ENCODE assay signal across 23 mouse cellular contexts in the genomic region with DNA sequence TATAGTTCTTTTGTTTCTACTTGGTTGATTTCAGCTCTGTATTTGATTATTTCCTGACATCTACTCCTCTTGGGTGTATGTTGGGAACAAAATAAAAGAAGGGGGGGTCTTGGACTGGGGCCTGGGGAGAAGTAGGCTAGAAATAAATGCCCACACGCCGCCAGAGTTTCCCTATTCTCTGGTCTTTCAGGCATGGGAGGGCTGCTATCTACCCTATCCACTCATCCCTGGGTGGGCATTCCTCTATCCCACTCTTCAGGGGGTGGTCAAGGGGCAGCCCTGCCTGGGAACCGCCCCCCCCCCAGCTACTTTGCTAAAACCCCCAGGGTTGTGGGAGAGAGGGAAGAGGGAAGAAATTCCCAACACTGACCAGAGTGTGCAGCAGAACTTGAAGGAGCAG. TPM values are rescaled to one million over a fixed set of nuclear protein-coding genes. Genes with fewer than 3 reads are reported as not detected.
DNase-seq lines count a peak whose midpoint lies in the region; ATAC-seq and TF ChIP-seq lines count a peak whose summit lies in the region.
"Not testable (repeated sequence)": the region's sequence is repeated elsewhere in the genome, so short reads cannot be mapped to it uniquely, and the experiment has no call there.
"Had no signal": no experiment of that assay in that cellular context is flagged by ENCODE, and none has a peak within 500 bp of the region (broad histone marks: within the 10 kb centered on the region; RNA-seq: fewer than 3 reads in every experiment).

No protein-coding gene starts in this region.

- not testable (repeated sequence) for H3K36me3 ChIP-seq in embryonic facial prominence, embryonic 12.5 days; heart, embryonic 10.5 days; hindbrain, embryonic 11.5 days (ENCODE audit: control insufficient read depth, insufficient read depth, low read length); hindbrain, postnatal 0 days (ENCODE audit: insufficient read depth, low read length); kidney, embryonic 16.5 days (ENCODE audit: insufficient read depth, low read length); lung, embryonic 15.5 days; midbrain, postnatal 0 days (ENCODE audit: insufficient read depth, low read length); stomach, embryonic 16.5 days (ENCODE audit: control insufficient read depth, insufficient read depth, low read length)

- H3K9me3 ChIP-seq in embryonic facial prominence, embryonic 12.5 days = peaks cover 27% of the 10 kb centered on the region
- H3K9me3 ChIP-seq in heart, embryonic 10.5 days = peaks cover 21% of the 10 kb centered on the region
- not testable (repeated sequence) for H3K9me3 ChIP-seq in hindbrain, embryonic 11.5 days (ENCODE audit: control insufficient read depth, low read length); lung, embryonic 15.5 days; stomach, embryonic 16.5 days (replicated peaks; ENCODE audit: control insufficient read depth, low read length)
- H3K9me3 ChIP-seq in hindbrain, postnatal 0 days (ENCODE audit: low read length) = peaks cover 26% of the 10 kb centered on the region
- H3K9me3 ChIP-seq in kidney, embryonic 16.5 days (ENCODE audit: low read length) = peaks cover 20% of the 10 kb centered on the region
- peaks cover 25% of the 10 kb centered on the region for H3K9me3 ChIP-seq in midbrain, postnatal 0 days (ENCODE audit: low read length)

- peak; percentile 74 for ATAC-seq in embryonic facial prominence, embryonic 12.5 days (ENCODE audit: insufficient number of reproducible peaks, insufficient read depth, low FRiP score, low TSS enrichment)
- peak; percentile 60 for ATAC-seq in hindbrain, embryonic 11.5 days (ENCODE audit: low FRiP score)
- peak; percentile 35; the same call in 1 of the 2 replicates for ATAC-seq in hindbrain, postnatal 0 days
- 0 out of 2 replicates have a peak, but pooled peaks have one; percentile 57 for ATAC-seq in kidney, embryonic 16.5 days (ENCODE audit: low FRiP score, low TSS enrichment)
- ATAC-seq in lung, embryonic 15.5 days (ENCODE audit: borderline replicate concordance, extremely low read depth, low FRiP score, low TSS enrichment) = peak; percentile 55; the same call in 1 of the 2 replicates
- ATAC-seq in midbrain, postnatal 0 days (ENCODE audit: low FRiP score) = peak; percentile 59; the same call in 1 of the 2 replicates
- ATAC-seq in stomach, embryonic 16.5 days (ENCODE audit: insufficient read depth, low FRiP score) = 0 out of 2 replicates have a peak, but pooled peaks have one; percentile 64

- not testable (repeated sequence) for H3K4me2 ChIP-seq in embryonic facial prominence, embryonic 12.5 days (replicated peaks); hindbrain, embryonic 11.5 days (replicated peaks; ENCODE audit: low read depth, low read length); hindbrain, postnatal 0 days (ENCODE audit: low read depth, low read length); kidney, embryonic 16.5 days (replicated peaks; ENCODE audit: low read depth, low read length); lung, embryonic 15.5 days; midbrain, postnatal 0 days (ENCODE audit: low read depth, low read length, poor library complexity, severe bottlenecking); stomach, embryonic 16.5 days (ENCODE audit: low read depth, low read length)

- not testable (repeated sequence) for H3K27me3 ChIP-seq in embryonic facial prominence, embryonic 12.5 days; heart, embryonic 10.5 days (ENCODE audit: insufficient read depth, poor library complexity, severe bottlenecking); hindbrain, embryonic 11.5 days (ENCODE audit: control insufficient read depth, insufficient read depth, low read length); hindbrain, postnatal 0 days (ENCODE audit: insufficient read depth, low read length); kidney, embryonic 16.5 days (ENCODE audit: insufficient read depth, low read length); lung, embryonic 15.5 days; midbrain, postnatal 0 days (ENCODE audit: insufficient read depth, low read length); stomach, embryonic 16.5 days (ENCODE audit: control insufficient read depth, insufficient read depth, low read length)

- TF ChIP-seq CTCF in hindbrain, postnatal 0 days (IDR thresholded peaks at IDR 0.05; ENCODE audit: low read depth); midbrain, postnatal 0 days (IDR thresholded peaks at IDR 0.05): not testable (repeated sequence)

- not testable (repeated sequence) for H3K4me1 ChIP-seq in embryonic facial prominence, embryonic 12.5 days; heart, embryonic 10.5 days; hindbrain, embryonic 11.5 days (replicated peaks; ENCODE audit: control insufficient read depth, insufficient read depth, low read length); hindbrain, postnatal 0 days (ENCODE audit: insufficient read depth, low read length); kidney, embryonic 16.5 days (ENCODE audit: insufficient read depth, low read length); lung, embryonic 15.5 days; midbrain, postnatal 0 days (ENCODE audit: insufficient read depth, low read length); stomach, embryonic 16.5 days (ENCODE audit: control insufficient read depth, insufficient read depth, low read length)

- DNase-seq in heart, embryonic 10.5 days (ENCODE audit: low spot score) = peak; percentile 77
- DNase-seq in hindbrain, embryonic 11.5 days (ENCODE audit: low spot score); hindbrain, postnatal 0 days (ENCODE audit: low spot score); midbrain, postnatal 0 days (ENCODE audit: low spot score): not testable (repeated sequence)

- H3K4me3 ChIP-seq in embryonic facial prominence, embryonic 12.5 days; heart, embryonic 10.5 days; hindbrain, embryonic 11.5 days (ENCODE audit: low read depth, low read length); hindbrain, postnatal 0 days (ENCODE audit: low read length); kidney, embryonic 16.5 days (ENCODE audit: low read length); lung, embryonic 15.5 days; midbrain, postnatal 0 days (ENCODE audit: low read depth, low read length); stomach, embryonic 16.5 days (replicated peaks; ENCODE audit: low read length): not testable (repeated sequence)

- H3K9ac ChIP-seq in embryonic facial prominence, embryonic 12.5 days; hindbrain, embryonic 11.5 days (ENCODE audit: low read depth, low read length); hindbrain, postnatal 0 days (replicated peaks; ENCODE audit: low read length); kidney, embryonic 16.5 days (replicated peaks; ENCODE audit: low read length); lung, embryonic 15.5 days; midbrain, postnatal 0 days (replicated peaks; ENCODE audit: low read length, poor library complexity, severe bottlenecking); stomach, embryonic 16.5 days (ENCODE audit: low read length): not testable (repeated sequence)

- whole genome bisulfite sequencing in embryonic facial prominence, embryonic 12.5 days = 65% methylated on average over 3 of the region's 3 CpGs
- WGBS in heart, embryonic 10.5 days = 65% methylated on average over 3 of the region's 3 CpGs
- 70% methylated on average over 3 of the region's 3 CpGs for WGBS in hindbrain, embryonic 11.5 days
- 67% methylated on average over 3 of the region's 3 CpGs for WGBS in hindbrain, postnatal 0 days
- 71% methylated on average over 3 of the region's 3 CpGs for WGBS in kidney, embryonic 16.5 days
- WGBS in lung, embryonic 15.5 days = 57% methylated on average over 3 of the region's 3 CpGs
- 59% methylated on average over 3 of the region's 3 CpGs for WGBS in midbrain, postnatal 0 days
- WGBS in stomach, embryonic 16.5 days = 66% methylated on average over 3 of the region's 3 CpGs

- H3K27ac ChIP-seq in embryonic facial prominence, embryonic 12.5 days; heart, embryonic 10.5 days; hindbrain, embryonic 11.5 days (ENCODE audit: low read depth, low read length); hindbrain, postnatal 0 days; kidney, embryonic 16.5 days (ENCODE audit: low read length); lung, embryonic 15.5 days; midbrain, postnatal 0 days (ENCODE audit: low read depth, low read length); stomach, embryonic 16.5 days (ENCODE audit: low read length): not testable (repeated sequence)

RNA-seq across cellular contexts. Expression of gene Gm21190, which starts 16.8 kb away (rescaled TPM):
- not detected in 2 replicates for polyA plus RNA-seq in embryonic facial prominence, embryonic 12.5 days (2016; fragmentation: Nextera tagmentation; extraction: Ambion mirVana)
- polyA plus RNA-seq in heart, embryonic 10.5 days (2016; fragmentation: Nextera tagmentation; extraction: Ambion mirVana) = 0.30 TPM in 1 of 2 replicates, not detected in the other
- not detected in 2 replicates for polyA plus RNA-seq in hindbrain, embryonic 11.5 days (2014; fragmentation: Nextera tagmentation; extraction: Ambion mirVana)
- total RNA-seq in hindbrain, postnatal 0 days (2014; rRNA removed) = not detected in 2 replicates
- polyA plus RNA-seq in hindbrain, postnatal 0 days (2015; fragmentation: Nextera tagmentation; extraction: Ambion mirVana) = not detected in 2 replicates
- not detected in 2 replicates for polyA plus RNA-seq in kidney, embryonic 16.5 days (2015; fragmentation: Nextera tagmentation; extraction: Ambion mirVana)
- polyA plus RNA-seq in lung, embryonic 15.5 days (2015; fragmentation: Nextera tagmentation; extraction: Ambion mirVana) = not detected in 2 replicates
- not detected in 2 replicates for total RNA-seq in midbrain, postnatal 0 days (2014; rRNA removed)
- not detected in 2 replicates for polyA plus RNA-seq in midbrain, postnatal 0 days (2015; fragmentation: Nextera tagmentation; extraction: Ambion mirVana)
- not detected in 2 replicates for polyA plus RNA-seq in stomach, embryonic 16.5 days (2015; fragmentation: Nextera tagmentation; extraction: Ambion mirVana)
- total RNA-seq: adrenal gland, adult 8-10 months; adrenal gland, postnatal 36 days; forebrain, postnatal 0 days; gastrocnemius, adult 18-20 months; gastrocnemius, postnatal 14 days; heart, adult 2 months; heart, postnatal 14 days; hematopoietic stem cell, adult 5-6 weeks had no signal
- polyA plus RNA-seq: CD4-positive, CD25-positive, alpha-beta regulatory T cell, adult 4 months; cerebellum, adult 2 months; embryonic facial prominence, embryonic 10.5 days; forebrain, embryonic 13.5 days; forebrain, postnatal 0 days; G1E; gonadal fat pad, adult 2 months; heart, adult 2 months; heart, embryonic 13.5 days had no signal

RNA-seq across cellular contexts. Expression of gene Gm21149, which starts 35.9 kb away (rescaled TPM):
- polyA plus RNA-seq in embryonic facial prominence, embryonic 12.5 days (2016; fragmentation: Nextera tagmentation; extraction: Ambion mirVana) = not detected in 2 replicates
- 0.21 and 0.25 TPM in 2 replicates for polyA plus RNA-seq in heart, embryonic 10.5 days (2016; fragmentation: Nextera tagmentation; extraction: Ambion mirVana)
- polyA plus RNA-seq in hindbrain, embryonic 11.5 days (2014; fragmentation: Nextera tagmentation; extraction: Ambion mirVana) = not detected in 2 replicates
- not detected in 2 replicates for total RNA-seq in hindbrain, postnatal 0 days (2014; rRNA removed)
- not detected in 2 replicates for polyA plus RNA-seq in hindbrain, postnatal 0 days (2015; fragmentation: Nextera tagmentation; extraction: Ambion mirVana)
- polyA plus RNA-seq in kidney, embryonic 16.5 days (2015; fragmentation: Nextera tagmentation; extraction: Ambion mirVana) = not detected in 2 replicates
- polyA plus RNA-seq in lung, embryonic 15.5 days (2015; fragmentation: Nextera tagmentation; extraction: Ambion mirVana) = 0.32 TPM in 1 of 2 replicates, not detected in the other
- not detected in 2 replicates for total RNA-seq in midbrain, postnatal 0 days (2014; rRNA removed)
- polyA plus RNA-seq in midbrain, postnatal 0 days (2015; fragmentation: Nextera tagmentation; extraction: Ambion mirVana) = not detected in 2 replicates
- not detected in 2 replicates for polyA plus RNA-seq in stomach, embryonic 16.5 days (2015; fragmentation: Nextera tagmentation; extraction: Ambion mirVana)
- total RNA-seq: adrenal gland, adult 8-10 months; adrenal gland, postnatal 36 days; forebrain, postnatal 0 days; gastrocnemius, adult 18-20 months; gastrocnemius, postnatal 14 days; heart, adult 2 months; heart, postnatal 14 days; hematopoietic stem cell, adult 5-6 weeks had no signal
- polyA plus RNA-seq: CD4-positive, CD25-positive, alpha-beta regulatory T cell, adult 4 months; cerebellum, adult 2 months; embryonic facial prominence, embryonic 10.5 days; forebrain, embryonic 13.5 days; forebrain, postnatal 0 days; G1E; gonadal fat pad, adult 2 months; heart, adult 2 months had no signal
